Mouse (Mus musculus) frontal cortex, adult 2 months (tissue): ENCODE measurements at regions not wholly inside any gene's neighbourhood (a gene's known extent, or its start where the extent isn't known, plus 50 kb on each side); places are given as distances from the start of the nearest gene placed in this dataset.

Experiments used
- DNase-seq, 2 experiments: peaks; one replicate each; pipeline ENCODE4 v3.0.0; 2022; ENCODE audit warnings: low spot score in 1 of 2; ENCODE audit errors: extremely low spot score in 1 of 2

DNA sequence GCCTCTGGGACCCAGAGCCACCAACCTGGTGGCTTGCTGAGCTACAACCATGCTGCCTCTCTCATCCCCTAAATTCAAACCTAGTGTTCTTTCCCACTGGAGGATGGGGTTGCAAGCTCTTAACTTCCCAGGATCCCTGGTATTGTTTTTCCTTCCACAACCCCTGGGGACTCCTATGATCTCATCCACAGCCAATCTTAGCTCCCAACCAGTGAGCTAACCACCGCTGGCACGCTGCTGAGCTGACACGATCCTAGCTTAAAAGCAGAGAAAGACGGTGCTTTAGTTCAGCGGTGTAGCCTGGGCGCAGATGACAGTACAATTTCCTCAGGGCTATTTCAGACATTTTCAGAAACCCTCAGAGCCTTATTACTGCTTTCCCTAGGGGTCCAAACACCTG lies 158.2 kb upstream of the Nectin1 start:
- no peak for DNase-seq

DNA sequence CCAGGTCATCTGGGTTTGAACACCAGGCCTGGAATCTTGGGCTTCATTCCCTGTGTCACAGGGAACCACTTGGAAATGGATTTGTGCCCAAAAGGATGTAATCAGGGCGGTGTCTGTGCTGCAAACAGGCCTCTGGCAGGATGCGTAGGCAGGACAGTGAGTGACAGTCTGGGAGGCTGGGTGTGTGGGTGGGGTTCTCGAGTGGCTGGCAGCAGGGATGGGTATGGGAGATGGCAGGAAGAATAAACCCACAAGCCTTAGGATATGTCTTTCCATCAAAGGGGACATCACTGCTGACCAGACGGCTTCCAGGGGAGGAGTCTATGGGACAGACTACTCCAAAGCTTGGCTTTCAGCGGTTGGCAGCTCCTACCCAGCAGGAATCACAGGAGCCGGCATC lies 150.5 kb upstream of the Nectin1 start:
- DNase-seq: peak; percentile 71 to 86

DNA sequence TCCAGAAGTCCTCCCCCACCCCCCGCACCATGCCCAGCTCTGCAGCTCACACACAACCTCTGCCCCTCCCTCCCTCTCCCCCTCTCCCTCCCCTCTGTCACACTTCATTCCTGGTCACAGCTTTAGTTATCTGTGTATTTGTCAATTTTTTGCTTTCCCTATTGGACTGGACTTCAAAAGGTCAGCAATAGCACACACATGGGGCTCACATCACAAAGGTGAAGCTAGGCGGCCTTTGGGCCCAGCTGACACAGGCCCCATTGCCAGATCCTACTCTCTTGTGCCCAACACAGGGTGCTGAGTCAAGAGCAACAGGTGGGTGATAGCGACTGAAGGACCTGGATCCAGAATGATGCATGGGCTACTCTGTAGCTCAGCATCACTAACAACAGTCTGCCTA lies 149.0 kb upstream of the Nectin1 start:
- DNase-seq: no peak

GRCm38 (mm10) chr9:43595461-43595860 lies 148.3 kb upstream of the Nectin1 start:
- no peak for DNase-seq

GRCm38 (mm10) chr9:43600396-43600795 lies 143.4 kb upstream of the Nectin1 start:
- DNase-seq: no peak

GRCm38 (mm10) chr9:43617632-43618031 lies 126.2 kb upstream of the Nectin1 start:
- DNase-seq: no peak

DNA sequence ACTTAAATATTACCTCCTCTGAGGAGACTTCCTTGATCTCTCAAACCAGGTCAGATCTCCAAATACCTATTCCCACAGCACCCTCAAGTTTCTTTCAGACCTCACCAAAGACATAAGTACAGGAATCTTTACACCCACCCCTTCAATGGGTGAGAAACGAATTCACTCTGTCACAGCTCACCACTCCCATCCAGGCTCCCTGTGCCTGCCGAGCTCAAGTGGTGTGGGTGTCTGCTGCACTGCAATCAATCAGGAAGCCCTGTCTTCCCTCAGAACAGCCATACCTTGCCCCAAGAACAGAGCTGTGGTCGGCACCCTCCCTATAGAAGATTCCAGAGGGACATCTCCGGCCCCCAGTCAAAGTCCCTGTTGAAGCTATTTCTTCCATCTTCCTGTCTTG lies 116.2 kb upstream of the Nectin1 start:
- peak in 1 of 2 experiments; percentile 39 for DNase-seq

DNA sequence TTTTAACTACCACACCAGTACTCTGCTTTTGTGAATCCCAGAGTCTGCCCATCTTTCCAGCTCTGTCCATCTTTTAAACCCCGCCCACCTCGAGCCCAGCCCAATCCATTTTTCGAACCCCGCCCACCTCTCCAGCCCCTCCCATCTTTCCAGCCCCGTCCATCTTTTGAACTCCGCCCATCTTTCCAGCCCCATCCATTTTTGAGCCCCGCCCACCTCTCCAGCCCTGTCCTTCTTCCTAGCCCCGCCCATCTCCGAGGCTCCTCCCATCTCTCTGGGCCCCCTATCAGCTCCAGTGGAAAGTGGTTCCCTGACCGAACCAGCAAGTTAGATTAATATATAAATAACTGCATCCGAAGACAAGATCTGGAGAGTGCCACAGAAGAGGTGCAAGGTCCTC lies 115.0 kb upstream of the Nectin1 start:
- DNase-seq: no peak

GRCm38 (mm10) chr9:43636372-43636965 lies 107.3 kb upstream of the Nectin1 start:
- no peak for DNase-seq

- no peak for DNase-seq
These were observed 85.6 kb upstream of the Nectin1 start for GRCm38 (mm10) chr9:43658186-43658585.

GRCm38 (mm10) chr9:43659237-43659636 lies 84.5 kb upstream of the Nectin1 start:
- no peak for DNase-seq

DNA sequence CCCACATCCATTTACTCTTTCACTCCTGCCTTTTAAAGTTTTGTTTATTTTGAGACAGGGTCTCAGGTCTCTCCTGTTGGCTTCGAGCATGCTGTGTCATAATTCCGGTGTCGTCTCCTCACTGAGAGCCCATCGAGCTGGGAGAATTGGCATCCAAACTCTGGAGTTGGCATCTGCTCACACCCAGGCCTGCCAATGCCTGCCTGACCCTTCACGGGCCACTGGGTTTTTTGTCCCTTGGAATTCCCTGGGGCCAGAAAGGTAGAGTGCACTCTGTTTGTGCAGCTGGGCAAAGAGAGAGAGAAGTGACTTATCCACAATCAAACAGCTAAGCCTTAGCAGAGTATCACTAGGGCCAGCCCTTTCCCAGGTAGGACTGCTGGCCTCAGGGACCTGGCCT lies 83.6 kb upstream of the Nectin1 start:
- DNase-seq: no peak

DNA sequence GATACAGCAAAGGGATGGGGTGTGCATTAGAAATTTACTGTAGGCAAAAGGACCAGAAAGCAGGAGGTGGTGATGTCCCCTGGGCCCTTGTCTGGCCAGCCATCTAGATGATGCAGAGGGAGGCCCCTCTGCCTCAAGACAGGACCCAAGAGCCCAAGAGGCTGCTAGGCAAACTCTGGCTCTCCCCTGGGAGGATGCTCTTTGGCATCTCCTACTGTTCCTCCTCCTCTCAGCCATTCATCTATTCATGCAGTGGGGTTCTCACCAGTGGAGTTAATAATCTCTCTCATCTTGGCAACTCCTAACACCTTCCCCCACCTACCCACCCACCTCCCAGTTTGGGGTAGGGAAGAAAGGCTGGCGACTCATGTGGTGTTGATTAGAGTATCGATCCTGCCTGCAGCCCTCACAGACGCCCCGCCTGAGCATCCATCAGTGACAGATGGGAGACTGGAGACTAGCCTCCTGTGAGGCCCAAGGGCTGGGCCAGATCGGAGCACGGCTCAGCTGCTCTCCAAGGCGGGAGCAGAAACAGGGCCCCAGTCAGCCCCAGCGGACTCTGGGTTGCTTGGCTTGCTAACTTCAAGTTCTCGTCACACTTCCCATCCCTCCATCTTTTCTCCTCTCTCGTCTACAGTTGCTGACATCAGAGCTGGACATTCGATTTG lies 82.8 kb upstream of the Nectin1 start:
- DNase-seq: no peak

DNA sequence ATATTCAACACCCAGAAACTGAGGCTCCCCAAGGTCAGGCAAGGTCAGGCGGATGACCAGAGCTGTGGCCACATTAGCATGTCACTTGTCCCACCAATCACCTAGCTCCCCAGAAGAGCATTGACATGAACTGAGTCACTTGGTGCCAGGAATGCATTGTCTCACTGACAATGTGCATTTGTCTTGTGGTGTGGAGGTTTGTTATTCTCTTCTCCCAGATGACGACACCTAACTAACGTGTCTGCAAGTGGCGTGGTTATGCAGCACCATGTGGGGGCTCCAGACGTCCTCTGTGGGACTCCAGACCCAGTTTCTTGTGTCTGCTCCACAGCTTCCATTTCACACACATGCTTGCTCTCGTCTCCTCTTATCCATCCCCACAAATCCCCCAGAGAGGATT lies 82.1 kb upstream of the Nectin1 start:
- DNase-seq: no peak

GRCm38 (mm10) chr9:43667386-43667785 lies 76.4 kb upstream of the Nectin1 start:
- no peak for DNase-seq

- no peak for DNase-seq
These were observed 75.8 kb upstream of the Nectin1 start for GRCm38 (mm10) chr9:43667974-43668373.

GRCm38 (mm10) chr9:43668731-43669130 lies 75.1 kb upstream of the Nectin1 start:
- peak in 1 of 2 experiments; percentile 54 for DNase-seq

DNA sequence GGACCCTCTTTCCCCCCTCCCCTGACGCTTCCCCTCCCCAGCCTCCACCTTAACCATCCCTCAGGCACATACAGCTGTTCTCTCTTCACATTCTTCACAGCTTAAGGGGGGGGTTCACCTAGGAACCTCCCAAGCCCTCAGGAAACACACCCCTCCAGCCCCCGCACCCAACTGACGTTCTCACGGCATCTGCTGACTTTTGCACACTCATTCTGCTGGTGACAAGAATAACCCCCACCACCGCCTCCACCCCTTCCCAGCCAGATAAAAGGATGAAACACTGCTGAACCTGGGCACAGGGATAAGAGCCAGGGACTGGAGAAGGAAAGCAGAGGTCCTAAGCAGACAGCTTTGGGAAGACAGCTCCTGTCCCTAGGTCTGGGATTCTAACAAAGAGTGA lies 73.2 kb upstream of the Nectin1 start:
- DNase-seq: peak in 1 of 2 experiments; percentile 57

DNA sequence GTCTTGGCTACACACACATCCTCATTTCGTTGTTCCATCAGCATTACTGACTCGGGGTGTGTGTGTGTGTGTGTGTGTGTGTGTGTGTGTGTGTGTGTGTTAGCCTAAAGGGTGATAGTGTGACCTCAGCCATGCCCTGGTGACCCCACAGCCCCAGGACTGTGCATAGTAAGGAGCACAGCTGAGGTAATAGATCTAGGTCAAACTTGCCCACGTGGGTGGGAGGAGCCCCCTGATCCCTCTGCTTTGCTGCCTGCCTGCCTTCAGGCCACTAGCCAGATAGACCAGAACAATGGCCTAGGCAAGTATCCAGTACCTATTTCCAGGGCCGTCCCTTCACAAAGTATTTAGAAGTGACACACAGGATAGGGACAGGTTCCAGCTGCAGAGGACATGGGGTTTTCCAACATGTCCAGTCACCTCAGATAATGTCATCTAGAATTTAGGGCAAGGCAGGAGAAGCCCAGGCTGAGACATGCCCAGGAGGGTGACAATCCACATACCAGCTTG lies 70.6 kb upstream of the Nectin1 start:
- no peak for DNase-seq

GRCm38 (mm10) chr9:43674321-43674720 lies 69.5 kb upstream of the Nectin1 start:
- DNase-seq: no peak

- DNase-seq: no peak
These were observed 67.8 kb upstream of the Nectin1 start for GRCm38 (mm10) chr9:43676011-43676410.

GRCm38 (mm10) chr9:43679331-43679730 lies 64.5 kb upstream of the Nectin1 start:
- peak in 1 of 2 experiments; percentile 53 for DNase-seq
